Mouse (Mus musculus) embryo, embryonic 9.5 days (tissue): Measurements from ENCODE around the gene Xylt1.

Source experiments
- DNase-seq: peaks from one replicate; pipeline ENCODE4 v3.0.0-alpha.2; 2017; ENCODE audit errors: extremely low spot score

The Xylt1 gene

GRCm38 (mm10) chr7:117698551-117699114, 317.9 kb downstream of the Xylt1 start:
- DNase-seq, result no peak

- DNase-seq, result no peak
Observed at GRCm38 (mm10) chr7:117699343-117699985, 318.7 kb downstream of the Xylt1 start.

- DNase-seq, result no peak
Observed at GRCm38 (mm10) chr7:117700066-117700465, 319.3 kb downstream of the Xylt1 start.

GRCm38 (mm10) chr7:117709901-117710607, 329.3 kb downstream of the Xylt1 start:
- DNase-seq, result no peak

GRCm38 (mm10) chr7:117716876-117717408, 336.2 kb downstream of the Xylt1 start:
- no peak for DNase-seq

- DNase-seq, result no peak
Observed at GRCm38 (mm10) chr7:117720426-117720825, 339.6 kb downstream of the Xylt1 start.
